Mouse (Mus musculus) forelimb bud, embryonic 11.5 days (tissue): ENCODE data around the gene Ino80b.

ENCODE experiments used
- DNase-seq: peaks from one replicate; pipeline ENCODE4 v3.0.0-alpha.2; 2012; ENCODE audit warnings: low read depth, low spot score

Ino80b gene

GRCm38 (mm10) chr6:83086121-83087035 lies 38.9 kb downstream of the Ino80b start, which contains the start of gene Lbx2:
Lbx2 (plus strand) TSS chr6:83086367.
- no peak for DNase-seq

- no peak for DNase-seq
Observed at GRCm38 (mm10) chr6:83084477-83084876, 40.8 kb downstream of the Ino80b start.

- DNase-seq, result no peak
Observed at GRCm38 (mm10) chr6:83083497-83083896, 41.7 kb downstream of the Ino80b start.

- DNase-seq, result no peak
Observed at GRCm38 (mm10) chr6:83080210-83080609, 45.0 kb downstream of the Ino80b start.

- DNase-seq, result peak; percentile 98
Observed at GRCm38 (mm10) chr6:83078324-83078858, 46.8 kb downstream of the Ino80b start.

GRCm38 (mm10) chr6:83077630-83078323 lies 47.5 kb downstream of the Ino80b start, which contains the start of gene Pcgf1:
Pcgf1 (plus strand) TSS chr6:83077869.
- DNase-seq, result no peak

GRCm38 (mm10) chr6:83074979-83075378 lies 50.3 kb downstream of the Ino80b start:
- DNase-seq, result no peak
